Mouse (Mus musculus) layer of hippocampus, postnatal 25 days (tissue): ENCODE measurements around the gene Ascl2. TPM values are rescaled to one million over a fixed set of nuclear protein-coding genes. Genes with fewer than 3 reads are reported as not detected.

Source experiments
- DNase-seq, 2 experiments: peaks; one replicate each; pipeline ENCODE4 v3.0.0; 2022; ENCODE audit warnings: mixed read lengths in 2 of 2, low spot score in 1 of 2; ENCODE audit errors: extremely low spot score in 1 of 2
- total RNA-seq, 2 experiments: library from RNA; stranded (reverse); gene quantifications; 2 replicates each; pipeline ENCODE4 v1.2.3; 2021

Gene Ascl2
- total RNA-seq, 2 experiments from 2014 or later = 0.22 to 0.31 TPM

DNA sequence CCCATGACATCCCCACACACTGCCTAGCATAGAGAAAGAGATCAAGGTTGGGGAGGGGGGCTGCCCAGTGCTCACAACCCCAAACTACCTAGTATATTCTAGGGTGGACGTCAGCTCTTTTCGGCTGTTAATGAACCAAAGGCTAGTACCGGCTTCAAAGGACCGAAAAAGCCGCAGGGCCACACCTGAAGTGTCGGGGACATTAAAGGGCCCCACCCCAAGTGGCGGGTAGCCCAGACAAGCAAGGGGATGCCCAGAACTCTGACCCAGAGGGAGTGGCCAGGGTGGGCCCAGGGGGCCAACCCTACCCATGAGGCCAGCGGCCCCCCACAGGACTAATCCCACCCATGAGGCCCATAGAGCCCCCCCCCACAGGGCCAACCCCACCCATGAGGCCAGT is 41.8 kb downstream of the Ascl2 start:
- no peak for DNase-seq

DNA sequence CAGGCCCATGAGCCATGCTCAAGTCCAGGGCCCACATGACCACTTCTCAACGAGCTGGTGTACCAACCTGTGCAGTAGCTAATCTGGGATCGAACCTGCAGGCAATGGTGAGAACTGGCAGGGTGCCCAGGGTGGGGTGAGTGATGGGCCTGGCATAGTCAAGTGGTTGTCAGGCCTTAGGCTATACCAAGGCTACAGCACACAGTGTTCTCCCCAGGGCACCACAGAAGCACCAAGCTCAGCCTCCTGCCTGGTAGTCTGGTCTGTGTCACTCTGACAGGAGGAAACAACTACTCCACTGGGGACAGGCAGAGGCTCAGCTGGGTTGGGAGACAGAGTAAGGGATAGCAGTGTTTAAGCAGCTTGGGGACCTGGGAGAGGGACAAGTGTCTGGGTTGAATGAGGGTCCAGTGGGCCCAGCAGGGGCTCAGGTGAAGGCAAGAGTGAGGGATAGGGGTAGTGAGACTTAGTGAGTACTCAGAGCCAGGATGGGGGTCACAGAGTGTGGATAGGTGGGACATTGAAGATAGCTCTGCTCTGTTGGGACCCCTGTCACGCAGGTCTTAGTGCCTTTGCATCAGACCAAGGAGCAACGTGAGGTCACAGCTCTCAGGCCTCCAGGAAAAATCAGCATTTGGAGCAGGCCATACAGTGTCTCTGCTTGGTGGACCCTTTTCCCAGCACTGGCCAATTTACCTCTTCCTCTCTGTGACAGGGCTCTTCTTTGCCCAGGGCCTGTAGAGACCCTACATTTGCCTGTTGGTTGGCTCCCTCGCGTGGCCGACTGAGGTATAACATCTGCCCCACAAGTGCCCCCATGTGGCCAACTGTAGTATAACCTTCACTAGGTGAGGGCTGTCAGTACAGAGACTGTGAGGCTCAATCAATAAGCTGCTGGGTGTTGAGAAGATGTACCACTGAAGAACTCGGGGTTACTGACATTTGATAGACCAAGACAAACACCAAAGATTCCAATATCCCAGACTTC is 50.1 kb downstream of the Ascl2 start:
- DNase-seq = peak; percentile 85 to 89

- no peak for DNase-seq
Observed at GRCm38 (mm10) chr7:142917659-142918058, 51.4 kb downstream of the Ascl2 start.

Other genes with a start within 250 kb of the Ascl2 start
- gene Ins2, start 225.9 kb downstream of the Ascl2 start, total RNA-seq = not detected
- under 1 TPM; 0.49 to 0.62 TPM for gene Th, start 38.1 kb downstream of the Ascl2 start, total RNA-seq
- gene Tspan32, start 35.8 kb upstream of the Ascl2 start, total RNA-seq = not detected
- gene Cd81, start 83.5 kb upstream of the Ascl2 start, total RNA-seq = 100 to 1,000 TPM; 489 to 524 TPM
- 10 to 100 TPM; 47.0 to 50.4 TPM for gene Tssc4, start 100.0 kb upstream of the Ascl2 start, total RNA-seq
- not detected for gene Trpm5, start 125.4 kb upstream of the Ascl2 start, total RNA-seq
- 1 to 10 TPM in 1 of 2 experiments, under 1 TPM in 1; 0.89 to 1.3 TPM for gene Kcnq1, start 137.1 kb upstream of the Ascl2 start, total RNA-seq